Mouse (Mus musculus): ENCODE results near the gene Eya4. TPM values are rescaled to one million over a fixed set of nuclear protein-coding genes. Genes with fewer than 3 reads are reported as not detected.

Eya4 gene
- 0.20 TPM in 1 of 2 replicates, not detected in the other for polyA plus RNA-seq (2012)

DNA sequence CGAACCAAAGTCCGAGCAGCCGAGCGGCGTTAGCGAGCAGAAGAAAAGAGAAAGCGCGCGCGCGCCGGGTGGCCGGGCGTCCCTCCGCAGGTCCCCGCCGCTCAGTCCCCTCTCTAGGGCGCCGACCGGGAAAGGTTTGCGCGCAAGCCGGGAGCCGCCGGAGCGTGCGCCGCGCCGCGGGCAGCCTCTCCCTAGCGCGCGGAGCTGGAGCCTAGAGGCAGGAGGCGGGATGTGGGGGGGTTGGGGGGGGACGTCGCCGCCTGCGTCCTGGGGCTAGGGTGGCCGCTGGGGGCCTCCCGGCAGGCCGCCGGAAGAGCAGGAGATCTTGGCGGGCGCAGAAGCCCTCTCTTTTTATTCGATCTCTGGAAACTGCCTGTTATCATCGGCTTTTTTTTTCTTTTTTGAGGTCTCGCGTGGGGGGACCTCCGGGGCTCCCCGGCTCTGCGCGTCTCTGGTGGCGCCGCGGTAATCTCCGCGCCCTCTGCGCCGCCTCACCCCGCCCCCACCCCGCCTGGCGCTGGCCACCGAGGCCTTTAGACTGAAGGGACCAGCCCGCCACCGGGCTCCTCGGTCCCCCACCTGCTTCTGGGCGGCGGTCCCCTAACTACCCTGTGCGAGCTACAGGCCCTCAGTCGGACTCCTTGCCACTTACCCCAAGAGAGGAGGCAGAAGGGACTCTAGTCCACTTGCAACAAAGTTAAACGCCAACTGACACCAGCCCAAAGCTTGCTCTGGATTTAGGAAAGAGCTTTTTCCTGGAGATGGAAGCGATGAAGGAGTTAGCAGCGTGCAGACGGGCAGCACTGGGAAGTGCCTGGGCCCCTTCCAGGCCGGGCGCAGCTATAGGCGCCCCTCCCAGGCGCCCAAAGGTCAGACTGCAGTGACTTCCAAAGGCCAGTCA, at the start of gene Eya4:
TSS of gene Eya4 (minus strand) at position 776 of the 901 bp plus-strand sequence.

All from megakaryocyte-erythroid progenitor cell, adult 5 weeks (primary cell).